Mouse (Mus musculus): ENCODE measurements around the gene Pde4dip. TPM values are rescaled to one million over a fixed set of nuclear protein-coding genes. Genes with fewer than 3 reads are reported as not detected.
A peak's percentile ranks its signal among the peaks of the same experiment; 100 is the strongest.

Pde4dip gene
- polyA plus RNA-seq, 1 experiment from 2014 or later = 115 TPM

- ATAC-seq (replicated peaks; ENCODE audit: extremely low read depth, insufficient read depth, low FRiP score) = no peak
- Histone ChIP-seq H3K4me2 (ENCODE audit: low read depth, low read length) (peak overlapping the region; percentile 51; the same call in 1 of the 2 replicates), H3K27ac (ENCODE audit: low read length) (no peak overlapping the region), H3K4me3 (ENCODE audit: low read length) (no peak overlapping the region), H3K9ac (ENCODE audit: low read length) (no peak overlapping the region), H3K36me3 (ENCODE audit: control insufficient read depth, insufficient read depth) (no peaks in the 10 kb centered on the region), H3K27me3 (ENCODE audit: control insufficient read depth, insufficient read depth, low read length) (no peaks in the 10 kb centered on the region), H3K9me3 (replicated peaks; ENCODE audit: control insufficient read depth, low read length) (no peaks in the 10 kb centered on the region), H3K4me1 (ENCODE audit: control insufficient read depth, insufficient read depth, low read length) (peaks cover 8% of the 10 kb centered on the region)
- WGBS = 65% methylated on average over 7 of the region's 7 CpGs
Observed at GRCm38 (mm10) chr3:97931310-97931885, 42.9 kb upstream of the Pde4dip start.

- Histone ChIP-seq H3K4me2 (ENCODE audit: low read depth, low read length) (no peak overlapping the region), H3K27me3 (ENCODE audit: control insufficient read depth, insufficient read depth, low read length) (no peaks in the 10 kb centered on the region), H3K27ac (ENCODE audit: low read length) (no peak overlapping the region), H3K9ac (ENCODE audit: low read length) (no peak overlapping the region), H3K4me1 (ENCODE audit: control insufficient read depth, insufficient read depth, low read length) (peaks cover 8% of the 10 kb centered on the region), H3K36me3 (ENCODE audit: control insufficient read depth, insufficient read depth) (no peaks in the 10 kb centered on the region), H3K9me3 (replicated peaks; ENCODE audit: control insufficient read depth, low read length) (no peaks in the 10 kb centered on the region), H3K4me3 (ENCODE audit: low read length) (no peak overlapping the region)
- ATAC-seq (replicated peaks; ENCODE audit: extremely low read depth, insufficient read depth, low FRiP score) = no peak
- 74% methylated on average over 8 of the region's 8 CpGs for WGBS
Observed at GRCm38 (mm10) chr3:97930787-97931158, 42.3 kb upstream of the Pde4dip start.

- Histone ChIP-seq H3K4me1 (ENCODE audit: control insufficient read depth, insufficient read depth, low read length) (peaks cover 8% of the 10 kb centered on the region), H3K27ac (ENCODE audit: low read length) (no peak overlapping the region), H3K4me2 (ENCODE audit: low read depth, low read length) (no peak overlapping the region), H3K9me3 (replicated peaks; ENCODE audit: control insufficient read depth, low read length) (no peaks in the 10 kb centered on the region), H3K36me3 (ENCODE audit: control insufficient read depth, insufficient read depth) (no peaks in the 10 kb centered on the region), H3K27me3 (ENCODE audit: control insufficient read depth, insufficient read depth, low read length) (no peaks in the 10 kb centered on the region), H3K4me3 (ENCODE audit: low read length) (no peak overlapping the region), H3K9ac (ENCODE audit: low read length) (no peak overlapping the region)
- 42% methylated on average over 12 of the region's 12 CpGs for WGBS
- ATAC-seq (replicated peaks; ENCODE audit: extremely low read depth, insufficient read depth, low FRiP score) = no peak
Observed at GRCm38 (mm10) chr3:97930141-97930786, 41.8 kb upstream of the Pde4dip start.

- Histone ChIP-seq H3K27me3 (ENCODE audit: control insufficient read depth, insufficient read depth, low read length) (no peaks in the 10 kb centered on the region), H3K27ac (ENCODE audit: low read length) (no peak overlapping the region), H3K4me2 (ENCODE audit: low read depth, low read length) (no peak overlapping the region), H3K4me1 (ENCODE audit: control insufficient read depth, insufficient read depth, low read length) (peaks cover 8% of the 10 kb centered on the region), H3K4me3 (ENCODE audit: low read length) (no peak overlapping the region), H3K36me3 (ENCODE audit: control insufficient read depth, insufficient read depth) (no peaks in the 10 kb centered on the region), H3K9ac (ENCODE audit: low read length) (no peak overlapping the region), H3K9me3 (replicated peaks; ENCODE audit: control insufficient read depth, low read length) (no peaks in the 10 kb centered on the region)
- no peak; the same call in 1 of the 2 replicates for ATAC-seq (replicated peaks; ENCODE audit: extremely low read depth, insufficient read depth, low FRiP score)
- WGBS = 56% methylated on average over 9 of the region's 9 CpGs
Observed at GRCm38 (mm10) chr3:97928968-97929858, 40.7 kb upstream of the Pde4dip start.

- ATAC-seq (replicated peaks; ENCODE audit: extremely low read depth, insufficient read depth, low FRiP score) = no peak
- 56% methylated on average over 4 of the region's 4 CpGs for WGBS
- H3K27ac ChIP-seq (ENCODE audit: low read length) = no peak overlapping the region
Observed at GRCm38 (mm10) chr3:97927322-97927721, 38.8 kb upstream of the Pde4dip start.

GRCm38 (mm10) chr3:97925246-97925645 lies 36.7 kb upstream of the Pde4dip start:
- Histone ChIP-seq H3K36me3 (ENCODE audit: control insufficient read depth, insufficient read depth) (peaks cover 12% of the 10 kb centered on the region), H3K27me3 (ENCODE audit: control insufficient read depth, insufficient read depth, low read length) (no peaks in the 10 kb centered on the region), H3K4me1 (ENCODE audit: control insufficient read depth, insufficient read depth, low read length) (no peaks in the 10 kb centered on the region), H3K9ac (ENCODE audit: low read length) (no peak overlapping the region), H3K27ac (ENCODE audit: low read length) (no peak overlapping the region), H3K4me2 (ENCODE audit: low read depth, low read length) (no peak overlapping the region), H3K9me3 (replicated peaks; ENCODE audit: control insufficient read depth, low read length) (no peaks in the 10 kb centered on the region), H3K4me3 (ENCODE audit: low read length) (no peak overlapping the region)
- WGBS = 91% methylated on average over 2 of the region's 2 CpGs
- ATAC-seq (replicated peaks; ENCODE audit: extremely low read depth, insufficient read depth, low FRiP score) = no peak

More at GRCm38 (mm10) chr3:97927322-97927721, 38.8 kb upstream of the Pde4dip start:
- Histone ChIP-seq H3K36me3 (ENCODE audit: control insufficient read depth, insufficient read depth) (0 out of 2 replicates have a peak, but pooled peaks cover 2% of the 10 kb centered on the region), H3K27me3 (ENCODE audit: control insufficient read depth, insufficient read depth, low read length) (no peaks in the 10 kb centered on the region), H3K4me1 (ENCODE audit: control insufficient read depth, insufficient read depth, low read length) (peaks cover 6% of the 10 kb centered on the region), H3K9me3 (replicated peaks; ENCODE audit: control insufficient read depth, low read length) (no peaks in the 10 kb centered on the region), H3K4me2 (ENCODE audit: low read depth, low read length) (no peak overlapping the region), H3K4me3 (ENCODE audit: low read length) (no peak overlapping the region), H3K9ac (ENCODE audit: low read length) (no peak overlapping the region)

GRCm38 (mm10) chr3:97918885-97919550 lies 30.5 kb upstream of the Pde4dip start:
- H3K36me3 ChIP-seq (ENCODE audit: control insufficient read depth, insufficient read depth) = peaks cover 39% of the 10 kb centered on the region
- WGBS = 96% methylated on average over 10 of the region's 10 CpGs
- ATAC-seq (replicated peaks; ENCODE audit: extremely low read depth, insufficient read depth, low FRiP score) = no peak

GRCm38 (mm10) chr3:97915081-97915480 lies 26.6 kb upstream of the Pde4dip start:
- peaks cover 30% of the 10 kb centered on the region for H3K36me3 ChIP-seq (ENCODE audit: control insufficient read depth, insufficient read depth)
- WGBS = 73% methylated on average over 4 of the region's 4 CpGs

More at GRCm38 (mm10) chr3:97918885-97919550, 30.5 kb upstream of the Pde4dip start:
- H3K9me3 ChIP-seq (replicated peaks; ENCODE audit: control insufficient read depth, low read length) = no peaks in the 10 kb centered on the region
- no peaks in the 10 kb centered on the region for H3K4me1 ChIP-seq (ENCODE audit: control insufficient read depth, insufficient read depth, low read length)
- H3K4me3 ChIP-seq (ENCODE audit: low read length) = no peak overlapping the region
- H3K9ac ChIP-seq (ENCODE audit: low read length) = no peak overlapping the region
- H3K27me3 ChIP-seq (ENCODE audit: control insufficient read depth, insufficient read depth, low read length) = no peaks in the 10 kb centered on the region
- no peak overlapping the region for H3K4me2 ChIP-seq (ENCODE audit: low read depth, low read length)
- no peak overlapping the region for H3K27ac ChIP-seq (ENCODE audit: low read length)

More at GRCm38 (mm10) chr3:97915081-97915480, 26.6 kb upstream of the Pde4dip start:
- Histone ChIP-seq H3K9me3 (replicated peaks; ENCODE audit: control insufficient read depth, low read length) (no peaks in the 10 kb centered on the region), H3K27me3 (ENCODE audit: control insufficient read depth, insufficient read depth, low read length) (no peaks in the 10 kb centered on the region), H3K27ac (ENCODE audit: low read length) (no peak overlapping the region), H3K4me1 (ENCODE audit: control insufficient read depth, insufficient read depth, low read length) (no peaks in the 10 kb centered on the region), H3K4me3 (ENCODE audit: low read length) (no peak overlapping the region), H3K9ac (ENCODE audit: low read length) (no peak overlapping the region), H3K4me2 (ENCODE audit: low read depth, low read length) (no peak overlapping the region)
- ATAC-seq (replicated peaks; ENCODE audit: extremely low read depth, insufficient read depth, low FRiP score) = no peak

Data from heart, embryonic 16.5 days (tissue).